Mouse (Mus musculus) frontal cortex, adult 2 months (tissue): Measurements from ENCODE around the gene Tmem262. TPM values are rescaled to one million over a fixed set of nuclear protein-coding genes. Genes with fewer than 3 reads are reported as not detected.
"Not testable (repeated sequence)": the region's sequence is repeated elsewhere in the genome, so short reads cannot be mapped to it uniquely, and the experiment has no call there.

Experiments
- DNase-seq, 2 experiments: peaks; one replicate each; pipeline ENCODE4 v3.0.0; 2022; ENCODE audit warnings: low spot score in 1 of 2; ENCODE audit errors: extremely low spot score in 1 of 2
- polyA plus RNA-seq: library from polyadenylated mRNA; depleted of rRNA; stranded (reverse); fragments of >200 nt; gene quantifications from 2 replicates; pipeline ENCODE4 v1.2.3, GENCODE M21; 2012; rRNA removed

Gene Tmem262
- polyA plus RNA-seq: not detected in 2 replicates

- no peak for DNase-seq
Observed at GRCm38 (mm10) chr19:6079983-6080480, at the start of gene Tmem262. Gene Tmem262, plus strand, starts transcription at chr19:6080033.

GRCm38 (mm10) chr19:6030520-6031280, 49.1 kb upstream of the Tmem262 start:
- DNase-seq: no peak

- DNase-seq: no peak
Observed at GRCm38 (mm10) chr19:6035966-6036585, 43.8 kb upstream of the Tmem262 start.

- DNase-seq: no peak
Observed at GRCm38 (mm10) chr19:6037695-6038094, 42.1 kb upstream of the Tmem262 start.

GRCm38 (mm10) chr19:6038326-6038725, 41.5 kb upstream of the Tmem262 start:
- DNase-seq: no peak

GRCm38 (mm10) chr19:6040002-6040401, 39.8 kb upstream of the Tmem262 start:
- DNase-seq: no peak

GRCm38 (mm10) chr19:6042293-6042692, 37.5 kb upstream of the Tmem262 start:
- DNase-seq: no peak

- DNase-seq: not testable (repeated sequence)
Observed at GRCm38 (mm10) chr19:6044102-6044501, 35.7 kb upstream of the Tmem262 start.

- DNase-seq: peak in 1 of 2 experiments; percentile 57
Observed at GRCm38 (mm10) chr19:6045366-6046293, 34.2 kb upstream of the Tmem262 start.

GRCm38 (mm10) chr19:6046294-6047153, 33.3 kb upstream of the Tmem262 start, which contains the start of gene Syvn1:
Gene Syvn1, plus strand, starts transcription at chr19:6046576.
- peak; percentile 92 to 96 for DNase-seq

GRCm38 (mm10) chr19:6047154-6047898, 32.5 kb upstream of the Tmem262 start:
- DNase-seq: no peak

GRCm38 (mm10) chr19:6047899-6048166, 32.0 kb upstream of the Tmem262 start:
- no peak for DNase-seq

GRCm38 (mm10) chr19:6048681-6049410, 31.0 kb upstream of the Tmem262 start:
- no peak for DNase-seq

GRCm38 (mm10) chr19:6052516-6052915, 27.3 kb upstream of the Tmem262 start:
- no peak for DNase-seq

GRCm38 (mm10) chr19:6054296-6054695, 25.5 kb upstream of the Tmem262 start:
- no peak for DNase-seq

GRCm38 (mm10) chr19:6056696-6057095, 23.1 kb upstream of the Tmem262 start:
- DNase-seq: no peak

GRCm38 (mm10) chr19:6057313-6058096, 22.3 kb upstream of the Tmem262 start, which contains the start of the genes Mrpl49 and Fau:
Gene Mrpl49, minus strand, starts transcription at chr19:6057785.
Gene Fau, plus strand, starts transcription at chr19:6057844.
- peak; percentile 97 to 99 for DNase-seq

GRCm38 (mm10) chr19:6058513-6058912, 21.3 kb upstream of the Tmem262 start:
- DNase-seq: no peak
